Mouse (Mus musculus): Measurements from ENCODE around the gene Xrcc5.

DNA sequence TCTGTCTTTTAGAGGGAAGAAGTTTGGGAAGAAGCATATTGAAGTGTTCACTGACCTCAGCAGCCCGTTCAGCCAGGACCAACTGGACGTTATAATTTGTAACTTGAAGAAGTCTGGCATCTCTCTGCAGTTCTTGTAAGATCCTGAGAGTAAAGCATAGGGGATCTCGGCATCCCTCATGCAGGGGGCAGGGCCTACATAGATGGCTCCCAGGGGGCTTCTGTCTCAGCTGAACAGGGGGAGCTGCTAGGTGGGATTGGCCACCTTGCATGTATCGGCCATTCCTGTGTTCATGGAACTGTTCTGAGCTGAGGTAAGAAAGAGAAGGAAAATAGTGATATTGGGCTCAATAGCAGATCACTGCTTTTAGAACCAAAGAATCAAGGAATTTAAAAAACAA, 8.2 kb downstream of the Xrcc5 start:
- TF ChIP-seq ZNF384 (IDR thresholded peaks at IDR 0.05; ENCODE audit: low read depth, low read length) (no peak), USF1 (IDR thresholded peaks at IDR 0.05; ENCODE audit: low read depth, low read length) (no peak), MAZ (IDR thresholded peaks at IDR 0.05; ENCODE audit: low read depth, low read length) (no peak), POLR2A (IDR thresholded peaks at IDR 0.05; ENCODE audit: low read depth, low read length) (no peak), CTCF (conservative IDR thresholded peaks at IDR 0.05 in 1 of 2, IDR thresholded peaks at IDR 0.05 in 1 of 2; ENCODE audit: low read depth in 2 of 2, low read length in 2 of 2) (no peak), TCF12 (IDR thresholded peaks at IDR 0.05; ENCODE audit: low read depth, low read length) (no peak), TBP (conservative IDR thresholded peaks at IDR 0.05; ENCODE audit: low read depth, low read length) (no peak), CHD2 (IDR thresholded peaks at IDR 0.05; ENCODE audit: low read length) (no peak)
